Mouse (Mus musculus): ENCODE data around the gene Ptprd. TPM values are rescaled to one million over a fixed set of nuclear protein-coding genes. Genes with fewer than 3 reads are reported as not detected.

Ptprd gene
- total and polyA plus RNA-seq, 3 experiments: 0.30 to 0.66 TPM; not detected in 1

- no peak for ATAC-seq (ENCODE audit: extremely low read depth, insufficient number of reproducible peaks, low FRiP score, poor library complexity, severe bottlenecking)
- DNase-seq (ENCODE audit: low spot score): no peak
- TF ChIP-seq GATA2 (IDR thresholded peaks at IDR 0.05; ENCODE audit: borderline replicate concordance, low read depth, low read length) (no peak), TAL1 (conservative IDR thresholded peaks at IDR 0.05; ENCODE audit: low read depth, low read length) (no peak), POLR2AphosphoS5 (IDR thresholded peaks at IDR 0.05; ENCODE audit: insufficient replicate concordance, low read depth, low read length) (no peak), GATA1 (IDR thresholded peaks at IDR 0.05; ENCODE audit: borderline replicate concordance, low read length) (no peak), CTCF (IDR thresholded peaks at IDR 0.05; ENCODE audit: low read depth, low read length) (no peak)
- Histone ChIP-seq H3K4me3 (ENCODE audit: low read depth, low read length) (no peak overlapping the region), H3K4me1 (ENCODE audit: insufficient read depth, low read depth, low read length) (no peaks in the 10 kb centered on the region), H3K36me3 (replicated peaks) (no peaks in the 10 kb centered on the region), H3K9me3 (replicated peaks) (no peaks in the 10 kb centered on the region), H3K27me3 (ENCODE audit: insufficient read depth, low read length) (no peaks in the 10 kb centered on the region)
Observed at GRCm38 (mm10) chr4:76424324-76425229, 1787.2 kb downstream of the Ptprd start.

DNA sequence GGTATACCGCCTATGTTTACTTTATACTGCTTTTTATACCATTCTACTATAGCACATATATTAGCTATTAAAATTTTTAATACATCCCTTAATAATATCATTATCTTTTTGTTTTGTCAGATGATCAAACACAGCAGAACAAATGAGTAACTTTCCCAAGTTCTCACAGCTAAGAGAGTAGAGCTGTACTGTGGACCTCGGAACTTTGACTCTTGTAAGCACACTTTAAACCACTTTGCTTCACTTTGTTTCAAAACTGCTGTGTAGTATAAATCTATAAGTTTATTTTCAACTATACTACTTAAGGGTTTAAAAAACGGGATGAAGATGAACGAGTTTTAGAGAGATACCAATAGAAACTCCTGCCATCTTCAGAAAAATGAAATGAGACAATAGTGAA, 1789.6 kb downstream of the Ptprd start:
- ATAC-seq (ENCODE audit: extremely low read depth, insufficient number of reproducible peaks, low FRiP score, poor library complexity, severe bottlenecking): no peak
- DNase-seq (ENCODE audit: low spot score): no peak
- TF ChIP-seq CTCF (IDR thresholded peaks at IDR 0.05; ENCODE audit: low read depth, low read length) (no peak), GATA1 (IDR thresholded peaks at IDR 0.05; ENCODE audit: borderline replicate concordance, low read length) (no peak), TAL1 (conservative IDR thresholded peaks at IDR 0.05; ENCODE audit: low read depth, low read length) (no peak), GATA2 (IDR thresholded peaks at IDR 0.05; ENCODE audit: borderline replicate concordance, low read depth, low read length) (no peak)
- H3K36me3 ChIP-seq (replicated peaks): no peaks in the 10 kb centered on the region
- H3K27me3 ChIP-seq (ENCODE audit: insufficient read depth, low read length): no peaks in the 10 kb centered on the region
- no peaks in the 10 kb centered on the region for H3K9me3 ChIP-seq (replicated peaks)
- H3K4me3 ChIP-seq (ENCODE audit: low read depth, low read length): no peak overlapping the region
- H3K4me1 ChIP-seq (ENCODE audit: insufficient read depth, low read depth, low read length): no peaks in the 10 kb centered on the region

- H3K9me3 ChIP-seq (replicated peaks): no peaks in the 10 kb centered on the region
- no peak for TF ChIP-seq TAL1 (conservative IDR thresholded peaks at IDR 0.05; ENCODE audit: low read depth, low read length)
- ATAC-seq (ENCODE audit: extremely low read depth, insufficient number of reproducible peaks, low FRiP score, poor library complexity, severe bottlenecking): no peak
Observed at GRCm38 (mm10) chr4:76419641-76420040, 1792.1 kb downstream of the Ptprd start.

GRCm38 (mm10) chr4:76417676-76418075, 1794.1 kb downstream of the Ptprd start:
- no peak overlapping the region for H3K4me3 ChIP-seq (ENCODE audit: low read depth, low read length)
- DNase-seq (ENCODE audit: low spot score) (no peak), ATAC-seq (ENCODE audit: extremely low read depth, insufficient number of reproducible peaks, low FRiP score, poor library complexity, severe bottlenecking) (no peak)
- H3K27me3 ChIP-seq (ENCODE audit: insufficient read depth, low read length): no peaks in the 10 kb centered on the region
- H3K9me3 ChIP-seq (replicated peaks): no peaks in the 10 kb centered on the region
- H3K4me1 ChIP-seq (ENCODE audit: insufficient read depth, low read depth, low read length): no peaks in the 10 kb centered on the region
- H3K36me3 ChIP-seq (replicated peaks): no peaks in the 10 kb centered on the region
- TF ChIP-seq POLR2AphosphoS5 (IDR thresholded peaks at IDR 0.05; ENCODE audit: insufficient replicate concordance, low read depth, low read length): no peak
- TF ChIP-seq TAL1 (conservative IDR thresholded peaks at IDR 0.05; ENCODE audit: low read depth, low read length): no peak
- TF ChIP-seq GATA2 (IDR thresholded peaks at IDR 0.05; ENCODE audit: borderline replicate concordance, low read depth, low read length): no peak
- no peak for TF ChIP-seq CTCF (IDR thresholded peaks at IDR 0.05; ENCODE audit: low read depth, low read length)
- no peak for TF ChIP-seq GATA1 (IDR thresholded peaks at IDR 0.05; ENCODE audit: borderline replicate concordance, low read length)

More at GRCm38 (mm10) chr4:76419641-76420040, 1792.1 kb downstream of the Ptprd start:
- no peak overlapping the region for H3K4me3 ChIP-seq (ENCODE audit: low read depth, low read length)
- H3K4me1 ChIP-seq (ENCODE audit: insufficient read depth, low read depth, low read length): no peaks in the 10 kb centered on the region
- H3K27me3 ChIP-seq (ENCODE audit: insufficient read depth, low read length): no peaks in the 10 kb centered on the region
- no peak for DNase-seq (ENCODE audit: low spot score)
- H3K36me3 ChIP-seq (replicated peaks): no peaks in the 10 kb centered on the region

- H3K27me3 ChIP-seq (ENCODE audit: insufficient read depth, low read length): no peaks in the 10 kb centered on the region
- ATAC-seq (ENCODE audit: extremely low read depth, insufficient number of reproducible peaks, low FRiP score, poor library complexity, severe bottlenecking): no peak
- no peak for TF ChIP-seq CTCF (IDR thresholded peaks at IDR 0.05; ENCODE audit: low read depth, low read length)
- TF ChIP-seq TAL1 (conservative IDR thresholded peaks at IDR 0.05; ENCODE audit: low read depth, low read length): no peak
- no peak for TF ChIP-seq GATA1 (IDR thresholded peaks at IDR 0.05; ENCODE audit: borderline replicate concordance, low read length)
- no peak for TF ChIP-seq GATA2 (IDR thresholded peaks at IDR 0.05; ENCODE audit: borderline replicate concordance, low read depth, low read length)
- TF ChIP-seq POLR2AphosphoS5 (IDR thresholded peaks at IDR 0.05; ENCODE audit: insufficient replicate concordance, low read depth, low read length): no peak
Observed at GRCm38 (mm10) chr4:76415624-76416023, 1796.1 kb downstream of the Ptprd start.

GRCm38 (mm10) chr4:76414591-76414990, 1797.2 kb downstream of the Ptprd start:
- Histone ChIP-seq H3K9me3 (replicated peaks) (no peaks in the 10 kb centered on the region), H3K36me3 (replicated peaks) (no peaks in the 10 kb centered on the region), H3K27me3 (ENCODE audit: insufficient read depth, low read length) (no peaks in the 10 kb centered on the region), H3K4me1 (ENCODE audit: insufficient read depth, low read depth, low read length) (no peaks in the 10 kb centered on the region), H3K4me3 (ENCODE audit: low read depth, low read length) (no peak overlapping the region)
- no peak for DNase-seq (ENCODE audit: low spot score)
- TF ChIP-seq POLR2AphosphoS5 (IDR thresholded peaks at IDR 0.05; ENCODE audit: insufficient replicate concordance, low read depth, low read length) (no peak), CTCF (IDR thresholded peaks at IDR 0.05; ENCODE audit: low read depth, low read length) (no peak), TAL1 (conservative IDR thresholded peaks at IDR 0.05; ENCODE audit: low read depth, low read length) (no peak), GATA2 (IDR thresholded peaks at IDR 0.05; ENCODE audit: borderline replicate concordance, low read depth, low read length) (no peak), GATA1 (IDR thresholded peaks at IDR 0.05; ENCODE audit: borderline replicate concordance, low read length) (no peak)
- no peak for ATAC-seq (ENCODE audit: extremely low read depth, insufficient number of reproducible peaks, low FRiP score, poor library complexity, severe bottlenecking)

More at GRCm38 (mm10) chr4:76415624-76416023, 1796.1 kb downstream of the Ptprd start:
- Histone ChIP-seq H3K4me3 (ENCODE audit: low read depth, low read length) (no peak overlapping the region), H3K9me3 (replicated peaks) (no peaks in the 10 kb centered on the region), H3K36me3 (replicated peaks) (no peaks in the 10 kb centered on the region), H3K4me1 (ENCODE audit: insufficient read depth, low read depth, low read length) (no peaks in the 10 kb centered on the region)
- no peak for DNase-seq (ENCODE audit: low spot score)

All from G1E (cell line).